Mouse (Mus musculus): ENCODE data around the gene Mpv17l2.

GRCm38 (mm10) chr8:70797081-70798070 lies 36.6 kb upstream of the Mpv17l2 start:
- TF ChIP-seq POLR2A (IDR thresholded peaks at IDR 0.05; ENCODE audit: insufficient read length, low read depth) = no peak
- no peak for TF ChIP-seq MAX (IDR thresholded peaks at IDR 0.05; ENCODE audit: low read depth)
- TF ChIP-seq USF1 (IDR thresholded peaks at IDR 0.05; ENCODE audit: low read depth) = no peak
- peak in 1 of 3 experiments; percentile 24 for TF ChIP-seq MYOG (IDR thresholded peaks at IDR 0.05; ENCODE audit: control insufficient read depth in 1 of 3, insufficient read depth in 1 of 3, insufficient read length in 2 of 3, low read depth in 2 of 3)
- no peak for TF ChIP-seq TCF12 (IDR thresholded peaks at IDR 0.05; ENCODE audit: insufficient read depth, poor library complexity, severe bottlenecking)
- TF ChIP-seq POLR2AphosphoS2 (IDR thresholded peaks at IDR 0.05; ENCODE audit: insufficient read length, low read depth) = no peak
- TF ChIP-seq MYOD1 (IDR thresholded peaks at IDR 0.05; ENCODE audit: control insufficient read depth in 1 of 3, insufficient read length in 2 of 3, low read depth in 2 of 3) = peak in 1 of 3 experiments; percentile 23
- no peak for TF ChIP-seq CEBPB (IDR thresholded peaks at IDR 0.05; ENCODE audit: insufficient read depth, poor library complexity, severe bottlenecking)
- TF ChIP-seq E2F4 (IDR thresholded peaks at IDR 0.05; ENCODE audit: insufficient read depth) = no peak

Data from myocyte (in vitro differentiated cells).